Mouse (Mus musculus) embryonic fibroblast, embryonic 13.5 days (primary cell): ENCODE measurements around the gene Tinf2.

Experiments used
- CTCF ChIP-seq: IDR thresholded peaks from 2 replicates; pipeline ENCODE4 v1.5.1; 2011; ENCODE audit warnings: mild to moderate bottlenecking, control low read depth, low read length, moderate library complexity, borderline replicate concordance; ENCODE audit not compliant: insufficient read depth
- POLR2A ChIP-seq: IDR thresholded peaks from 2 replicates; pipeline ENCODE4 v1.6.1; 2011; ENCODE audit warnings: low read depth, mild to moderate bottlenecking, control low read depth, low read length, moderate library complexity

DNA sequence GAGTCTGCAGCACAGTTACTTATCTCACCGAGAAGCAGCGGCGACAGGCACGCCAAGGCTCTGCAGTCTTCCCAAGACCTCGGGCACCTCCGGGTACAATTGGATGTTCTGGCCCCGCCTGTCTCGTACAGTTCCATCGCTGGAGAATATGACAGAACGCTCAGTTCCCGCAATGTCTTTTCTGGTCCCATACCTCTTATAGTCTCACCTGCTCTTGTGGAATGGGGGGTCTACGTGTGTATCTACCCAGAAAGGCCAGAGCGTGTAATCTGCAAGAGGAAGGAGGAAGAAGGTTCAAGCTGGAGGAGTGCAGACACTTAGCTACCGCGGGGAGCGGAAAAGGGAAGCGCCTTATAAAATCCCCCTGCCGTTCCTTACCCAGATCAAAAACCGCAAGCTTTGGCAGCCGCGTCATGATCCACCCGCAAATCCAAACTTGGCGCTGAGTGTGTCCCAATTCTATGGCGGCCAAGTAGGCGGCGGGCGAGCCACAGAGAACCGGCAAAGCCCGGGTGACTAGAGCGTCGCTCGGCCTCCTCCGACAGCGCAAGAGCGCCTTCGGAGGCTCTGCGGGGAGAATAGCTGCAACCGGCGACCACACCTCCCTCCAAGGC, 21.6 kb downstream of the Tinf2 start, which contains the start of gene Mdp1:
- TF ChIP-seq CTCF (peak; percentile 27; the same call in 1 of the 2 replicates), POLR2A (peak; percentile 81)
